Mouse (Mus musculus) midbrain, postnatal 0 days (tissue): Measurements from ENCODE around the gene Cdh23. TPM values are rescaled to one million over a fixed set of nuclear protein-coding genes. Genes with fewer than 3 reads are reported as not detected.

Source experiments
- ATAC-seq: fragments of 200-750 bp; cut with Nextera tagmentation; 2 replicates; pipeline ENCODE4 v1.8.0; 2017; ENCODE audit warnings: moderate number of reproducible peaks, mild to moderate bottlenecking, moderate TSS enrichment, moderate library complexity; ENCODE audit not compliant: low FRiP score
- DNase-seq: peaks from one replicate; pipeline ENCODE4 v3.0.0-alpha.2; 2015; ENCODE audit warnings: low spot score
- H3K27ac ChIP-seq: fragments of 300-500 bp; sonication (generic); 2 replicates; pipeline ENCODE4 v1.5.1; 2014; ENCODE audit warnings: low read depth, mild to moderate bottlenecking, low read length, mixed read lengths
- H3K27me3 ChIP-seq: fragments of 300-500 bp; sonication (generic); 2 replicates; pipeline ENCODE4 v1.6.1; 2014; ENCODE audit warnings: low read length, control low read depth, mixed read lengths; ENCODE audit not compliant: insufficient read depth
- H3K36me3 ChIP-seq: fragments of 300-500 bp; sonication (generic); 2 replicates; pipeline ENCODE4 v1.6.1; 2014; ENCODE audit warnings: low read length, control low read depth, mixed read lengths; ENCODE audit not compliant: insufficient read depth
- H3K4me1 ChIP-seq: fragments of 300-500 bp; sonication (generic); 2 replicates; pipeline ENCODE4 v1.6.1; 2014; ENCODE audit warnings: mild to moderate bottlenecking, control low read depth, antibody characterized with exemption, low read length, mixed read lengths; ENCODE audit not compliant: insufficient read depth
- H3K4me2 ChIP-seq: fragments of 300-500 bp; sonication (generic); 2 replicates; pipeline ENCODE4 v1.6.1; 2014; ENCODE audit warnings: low read depth, mild to moderate bottlenecking, low read length, mixed read lengths; ENCODE audit not compliant: poor library complexity, severe bottlenecking
- H3K4me3 ChIP-seq: fragments of 300-500 bp; sonication (generic); 2 replicates; pipeline ENCODE4 v1.5.1; 2014; ENCODE audit warnings: low read depth, mild to moderate bottlenecking, low read length, moderate library complexity
- H3K9ac ChIP-seq: fragments of 300-500 bp; sonication (generic); replicated peaks from 2 replicates; pipeline ENCODE4 v1.6.1; 2014; ENCODE audit warnings: mild to moderate bottlenecking, low read length, moderate library complexity, mixed read lengths; ENCODE audit not compliant: poor library complexity, severe bottlenecking
- H3K9me3 ChIP-seq: fragments of 300-500 bp; sonication (generic); 2 replicates; pipeline ENCODE4 v1.6.1; 2016; ENCODE audit warnings: low read length, control low read depth
- CTCF ChIP-seq: IDR thresholded peaks from 2 replicates; pipeline ENCODE4 v1.5.1; 2016; ENCODE audit warnings: antibody characterized with exemption, mild to moderate bottlenecking
- whole genome bisulfite sequencing: fragments of 180-500 bp; shearing (Covaris S2); extraction: QIAGEN DNeasy Blood & Tissue Kit; methylation state at CpG from one replicate; pipeline ENCODE4 v1.1.7; 2014; 5-methylcytosine and 5-hydroxymethylcytosine counted together
- polyA plus RNA-seq: library from polyadenylated mRNA; unstranded; fragments of >200 nt; fragmentation: Nextera tagmentation; extraction: Ambion mirVana; gene quantifications from 2 replicates; pipeline ENCODE4 v1.2.1, GENCODE M21; 2015
- total RNA-seq: library from RNA; depleted of rRNA; stranded (reverse); fragments of >200 nt; gene quantifications from 2 replicates; pipeline ENCODE4 v1.2.3, GENCODE M21; 2014

Cdh23 gene
- total and polyA plus RNA-seq, 2 experiments from 2014 or later: 4.8 to 20.8 TPM

- H3K36me3 ChIP-seq: no peaks in the 10 kb centered on the region
- ATAC-seq (no peak), DNase-seq (no peak)
- H3K4me3 ChIP-seq: no peak overlapping the region
- peaks cover 54% of the 10 kb centered on the region for H3K27me3 ChIP-seq
- H3K4me1 ChIP-seq: peaks cover 10% of the 10 kb centered on the region; the same call in 1 of the 2 replicates
- no peaks in the 10 kb centered on the region for H3K9me3 ChIP-seq
- no peak for TF ChIP-seq CTCF
- 73% methylated on average over 4 of the region's 4 CpGs for WGBS
- H3K9ac ChIP-seq: no peak overlapping the region
- no peak overlapping the region for H3K27ac ChIP-seq
- no peak overlapping the region for H3K4me2 ChIP-seq
Measured at GRCm38 (mm10) chr10:60689396-60689795, 6.9 kb downstream of the Cdh23 start.

GRCm38 (mm10) chr10:60687011-60687776 is 9.1 kb downstream of the Cdh23 start:
- Histone ChIP-seq H3K4me2 (peak overlapping the region; percentile 97), H3K4me3 (peak overlapping the region; percentile 64), H3K36me3 (no peaks in the 10 kb centered on the region), H3K27me3 (peaks cover 64% of the 10 kb centered on the region), H3K4me1 (peaks cover 10% of the 10 kb centered on the region; the same call in 1 of the 2 replicates), H3K27ac (no peak overlapping the region), H3K9me3 (no peaks in the 10 kb centered on the region), H3K9ac (peak overlapping the region; percentile 48; the same call in 1 of the 2 replicates)
- DNase-seq (peak; percentile 83), ATAC-seq (peak; percentile 63)
- WGBS: under 1% methylated on average over 75 of the region's 76 CpGs
- TF ChIP-seq CTCF: peak; percentile 81

GRCm38 (mm10) chr10:60686641-60686975 is 9.7 kb downstream of the Cdh23 start:
- Histone ChIP-seq H3K4me3 (peak overlapping the region; percentile 64), H3K27me3 (peaks cover 64% of the 10 kb centered on the region), H3K9me3 (no peaks in the 10 kb centered on the region), H3K36me3 (no peaks in the 10 kb centered on the region), H3K4me2 (peak overlapping the region; percentile 97), H3K4me1 (peaks cover 10% of the 10 kb centered on the region; the same call in 1 of the 2 replicates), H3K9ac (no peak overlapping the region), H3K27ac (no peak overlapping the region)
- no peak for TF ChIP-seq CTCF
- under 1% methylated on average over 36 of the region's 37 CpGs for WGBS
- no peak for DNase-seq
- no peak for ATAC-seq

GRCm38 (mm10) chr10:60685764-60686640 is 10.3 kb downstream of the Cdh23 start:
- no peaks in the 10 kb centered on the region for H3K36me3 ChIP-seq
- ATAC-seq (no peak), DNase-seq (no peak)
- no peak overlapping the region for H3K27ac ChIP-seq
- no peak for TF ChIP-seq CTCF
- 5% methylated on average over 50 of the region's 50 CpGs for WGBS
- peaks cover 10% of the 10 kb centered on the region; the same call in 1 of the 2 replicates for H3K4me1 ChIP-seq
- no peaks in the 10 kb centered on the region for H3K9me3 ChIP-seq
- H3K27me3 ChIP-seq: peaks cover 64% of the 10 kb centered on the region
- H3K4me3 ChIP-seq: peak overlapping the region; percentile 64
- peak overlapping the region; percentile 97 for H3K4me2 ChIP-seq
- no peak overlapping the region; the same call in 1 of the 2 replicates for H3K9ac ChIP-seq

- WGBS: 76% methylated on average over 3 of the region's 3 CpGs
- ATAC-seq: no peak
- no peaks in the 10 kb centered on the region for H3K36me3 ChIP-seq
- H3K9ac ChIP-seq: no peak overlapping the region
- H3K4me3 ChIP-seq: no peak overlapping the region
- no peak overlapping the region for H3K27ac ChIP-seq
- no peaks in the 10 kb centered on the region for H3K9me3 ChIP-seq
- peaks cover 5% of the 10 kb centered on the region; the same call in 1 of the 2 replicates for H3K27me3 ChIP-seq
- no peaks in the 10 kb centered on the region for H3K4me1 ChIP-seq
- H3K4me2 ChIP-seq: no peak overlapping the region
- no peak for TF ChIP-seq CTCF
- no peak for DNase-seq
Measured at GRCm38 (mm10) chr10:60678926-60679325, 17.4 kb downstream of the Cdh23 start.
